Mouse (Mus musculus) retina, embryonic 14.5 days (tissue): ENCODE measurements around the gene Msi1.
"Not testable (repeated sequence)": the region's sequence is repeated elsewhere in the genome, so short reads cannot be mapped to it uniquely, and the experiment has no call there.

Source experiments
- DNase-seq: peaks from one replicate; pipeline ENCODE4 v3.0.0-alpha.2; 2015; ENCODE audit warnings: low spot score

Gene Msi1

GRCm38 (mm10) chr5:115489699-115490637 is 60.6 kb downstream of the Msi1 start:
- peak; percentile 92 for DNase-seq

GRCm38 (mm10) chr5:115490638-115491000 is 61.2 kb downstream of the Msi1 start:
- no peak for DNase-seq

DNA sequence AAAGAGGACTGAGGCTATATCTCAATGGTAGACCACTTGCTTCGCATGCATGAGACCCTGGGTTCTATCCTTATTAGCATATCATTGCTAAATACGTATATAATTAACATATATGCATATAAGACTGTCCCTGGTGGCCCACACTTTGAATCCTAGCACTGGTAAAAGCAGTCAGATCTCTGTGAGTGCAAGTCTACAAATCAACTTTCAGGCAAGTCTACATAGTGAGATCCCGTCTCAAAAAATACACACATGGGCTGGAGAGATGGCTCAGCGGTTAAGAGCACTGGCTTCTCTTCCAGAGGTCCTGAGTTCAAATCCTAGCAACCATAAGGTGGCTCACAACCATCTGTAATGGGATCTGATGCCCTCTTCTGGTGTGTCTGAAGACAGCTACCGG is 61.7 kb downstream of the Msi1 start:
- DNase-seq: peak; percentile 34

DNA sequence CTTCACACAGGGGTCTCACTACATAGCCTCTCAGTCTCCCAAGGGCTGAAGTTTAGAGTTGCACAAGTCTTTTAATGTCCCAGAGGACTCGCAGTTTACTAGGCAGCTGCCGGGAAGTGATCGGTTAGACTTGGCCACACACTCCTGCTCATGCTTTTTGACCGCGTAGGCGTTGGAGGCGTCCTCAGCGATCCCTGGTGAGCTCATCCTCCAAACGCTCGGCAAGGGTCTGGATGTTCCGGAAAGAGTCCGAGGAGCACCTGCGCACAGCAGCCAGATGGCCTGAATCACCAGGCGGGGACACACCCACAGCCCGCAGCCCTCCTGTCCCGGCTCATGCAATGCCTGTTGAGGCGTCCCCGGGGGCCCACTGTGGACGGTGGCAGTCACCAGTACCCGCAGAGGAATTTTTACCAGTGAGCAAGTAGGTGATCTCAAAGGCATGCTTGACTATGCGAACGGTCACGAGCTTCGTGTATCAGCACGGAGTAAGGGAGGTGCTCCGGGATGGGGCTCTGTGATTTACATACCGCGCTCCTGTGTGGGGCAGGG is 62.4 kb downstream of the Msi1 start:
- DNase-seq: peak; percentile 52

DNA sequence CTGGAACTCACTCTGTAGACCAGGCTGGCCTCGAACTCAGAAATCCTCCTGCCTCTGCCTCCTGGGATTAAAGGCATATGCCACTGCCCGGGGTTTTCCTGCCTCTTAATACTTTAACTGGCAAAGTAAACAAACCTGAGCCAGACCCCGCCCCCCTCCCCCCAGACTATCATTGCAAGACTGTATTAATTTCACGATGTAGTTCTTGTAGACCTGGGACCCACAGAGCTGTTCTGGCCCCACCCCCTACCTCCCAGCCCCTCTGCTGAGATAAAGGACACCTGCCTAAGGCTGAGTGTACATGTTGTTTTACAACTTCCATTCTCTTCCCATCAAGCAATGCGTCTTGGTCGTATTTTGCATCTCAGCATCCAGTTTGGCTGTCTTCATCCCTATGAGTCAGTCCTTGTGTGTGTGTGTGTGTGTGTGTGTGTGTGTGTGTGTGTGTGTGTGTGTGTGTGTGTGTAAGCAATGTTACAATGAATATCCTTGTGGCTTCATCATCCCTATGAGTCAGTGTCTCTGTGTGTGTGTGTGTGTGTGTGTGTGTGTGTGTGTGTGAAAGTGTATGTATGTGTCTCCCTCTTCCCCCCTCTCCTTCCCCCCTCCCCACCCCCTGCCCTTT is 63.4 kb downstream of the Msi1 start:
- no peak for DNase-seq

DNA sequence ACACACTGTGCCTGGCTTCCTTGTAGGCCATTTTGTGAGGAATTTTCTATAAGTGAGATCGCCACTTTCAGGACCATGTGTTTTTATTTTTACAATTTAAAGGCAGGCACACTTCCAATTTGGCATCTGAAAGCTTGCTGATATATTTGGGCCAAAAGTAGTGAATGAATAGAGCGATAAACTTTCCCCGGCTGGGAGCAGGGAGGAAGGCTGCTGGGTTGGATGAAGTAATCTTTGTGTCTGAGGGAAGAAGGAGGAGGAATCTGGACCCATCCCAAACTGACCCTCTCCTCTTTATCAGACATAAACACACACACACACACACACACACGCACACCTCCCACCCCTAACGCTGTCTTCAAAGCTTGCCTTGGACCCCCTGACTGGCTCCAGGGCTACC is 64.0 kb downstream of the Msi1 start:
- DNase-seq: no peak

GRCm38 (mm10) chr5:115495618-115496017 is 66.2 kb downstream of the Msi1 start:
- not testable (repeated sequence) for DNase-seq

- DNase-seq: no peak
Observed at GRCm38 (mm10) chr5:115497033-115497432, 67.6 kb downstream of the Msi1 start.

DNA sequence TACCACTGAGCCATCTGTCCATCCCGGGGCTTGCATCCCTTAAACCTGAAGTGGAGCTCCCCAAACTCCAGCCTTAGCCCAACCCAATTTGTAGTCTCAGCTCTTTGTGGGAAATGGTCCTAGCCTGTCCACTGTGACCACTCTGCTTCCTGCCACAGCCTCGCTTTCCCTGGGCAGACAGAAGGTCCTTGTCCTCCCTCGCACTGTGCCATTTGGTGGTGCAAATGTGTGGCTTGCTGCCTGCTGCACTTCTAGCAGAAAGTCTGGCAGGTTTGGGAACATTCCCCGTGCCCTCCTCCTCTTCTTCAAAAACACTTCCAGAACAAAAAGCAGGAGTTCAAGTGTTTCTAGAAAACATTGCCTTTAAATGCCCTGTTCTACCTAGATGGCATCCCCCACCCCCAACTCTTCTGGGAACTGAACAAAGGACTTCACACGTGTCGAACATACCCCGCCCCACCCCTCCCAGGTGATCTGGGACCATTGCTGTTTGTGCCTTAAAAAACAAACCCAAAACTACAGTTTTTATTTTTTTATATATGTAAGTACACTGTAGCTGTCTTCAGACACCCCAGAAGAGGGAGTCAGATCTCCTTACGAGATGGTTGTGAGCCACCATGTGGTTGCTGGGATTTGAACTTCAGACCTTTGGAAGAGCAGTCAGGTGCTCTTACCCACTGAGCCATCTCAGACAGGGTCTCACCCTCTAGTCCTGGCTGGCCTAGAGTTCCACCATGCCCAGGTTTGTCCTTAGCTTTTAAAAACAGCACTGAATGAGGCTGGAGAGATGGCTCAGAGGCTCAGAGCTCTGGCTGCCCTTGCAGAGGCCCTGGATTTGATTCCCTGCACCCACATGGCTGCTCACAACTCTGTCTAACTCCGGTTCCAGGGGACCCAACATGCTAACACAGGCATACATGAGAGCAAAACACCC is 69.2 kb downstream of the Msi1 start:
- DNase-seq: no peak

DNA sequence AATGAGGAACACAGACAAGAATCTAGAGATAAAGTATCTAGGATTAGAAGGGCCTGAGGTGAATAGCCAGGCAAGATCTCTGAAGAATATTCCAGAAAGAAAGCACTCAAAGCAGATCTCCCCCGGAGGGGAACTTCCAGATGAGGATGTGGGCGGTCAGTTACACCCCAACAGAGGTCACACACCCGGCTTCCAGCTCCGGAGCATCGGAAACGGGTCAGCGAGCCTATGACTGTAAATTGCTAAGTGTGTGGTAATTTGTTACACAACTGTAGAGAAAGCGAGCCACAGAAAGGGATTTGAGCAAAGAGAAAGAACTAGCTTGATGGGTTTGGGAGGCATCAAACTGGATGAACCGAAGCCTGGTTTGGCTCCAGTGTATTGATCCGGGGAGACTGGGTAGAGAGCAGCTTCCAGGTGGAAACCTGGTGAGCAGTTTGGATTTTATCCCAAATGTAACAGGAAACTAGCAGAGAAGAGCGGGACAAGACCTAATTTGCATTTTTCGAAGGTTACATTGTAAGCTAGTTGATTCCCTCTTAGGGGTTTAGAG is 71.1 kb downstream of the Msi1 start:
- no peak for DNase-seq

DNA sequence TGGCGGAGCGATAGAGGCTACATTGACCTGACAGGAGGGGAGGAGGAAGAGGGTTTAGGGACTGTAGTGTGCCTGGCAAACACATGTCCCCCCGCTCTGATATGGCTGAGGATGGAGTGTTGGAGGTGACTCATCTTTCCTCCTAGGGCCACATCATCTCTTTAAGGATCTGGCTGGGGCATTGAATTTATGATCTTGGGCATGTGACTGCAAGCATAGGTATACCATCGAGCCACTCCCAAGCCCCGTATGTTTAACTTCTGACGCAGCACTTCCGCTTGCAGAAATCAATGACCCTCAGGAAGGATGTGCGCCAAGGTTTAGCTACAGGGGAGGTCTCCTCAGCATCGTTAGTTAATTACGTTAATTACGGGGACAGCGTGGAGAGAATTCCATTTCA is 73.6 kb downstream of the Msi1 start:
- DNase-seq: no peak
